Mouse (Mus musculus): ENCODE measurements at regions not wholly inside any gene's neighbourhood (a gene's known extent, or its start where the extent isn't known, plus 50 kb on each side); places are given as distances from the start of the nearest gene placed in this dataset.

GRCm38 (mm10) chr8:35256958-35257357 lies 508.6 kb upstream of the Gm19410 start:
- peak; percentile 62 for TF ChIP-seq CTCF (IDR thresholded peaks at IDR 0.05; ENCODE audit: low read depth)
- Histone ChIP-seq H3K9me3 (replicated peaks; ENCODE audit: low read length) (no peaks in the 10 kb centered on the region; the same call in 1 of the 2 replicates), H3K9ac (ENCODE audit: low read depth, low read length) (no peak overlapping the region), H3K27me3 (ENCODE audit: insufficient read depth, low read length) (no peaks in the 10 kb centered on the region), H3K4me1 (replicated peaks; ENCODE audit: insufficient read depth, low read length) (no peaks in the 10 kb centered on the region), H3K27ac (no peak overlapping the region), H3K4me2 (ENCODE audit: low read length) (no peak overlapping the region), H3K4me3 (replicated peaks; ENCODE audit: low read depth, low read length) (no peak overlapping the region), H3K36me3 (ENCODE audit: insufficient read depth, low read length) (no peaks in the 10 kb centered on the region)
- no peak for ATAC-seq (replicated peaks; ENCODE audit: low FRiP score, low read depth)
- peak; percentile 29 for DNase-seq (ENCODE audit: low spot score)
- 43% methylated on average over 4 of the region's 4 CpGs for WGBS

- Histone ChIP-seq H3K36me3 (ENCODE audit: insufficient read depth, low read length) (no peaks in the 10 kb centered on the region), H3K27me3 (ENCODE audit: insufficient read depth, low read length) (no peaks in the 10 kb centered on the region), H3K4me3 (replicated peaks; ENCODE audit: low read depth, low read length) (no peak overlapping the region), H3K9ac (ENCODE audit: low read depth, low read length) (no peak overlapping the region), H3K4me2 (ENCODE audit: low read length) (no peak overlapping the region), H3K9me3 (replicated peaks; ENCODE audit: low read length) (no peaks in the 10 kb centered on the region), H3K27ac (no peak overlapping the region), H3K4me1 (replicated peaks; ENCODE audit: insufficient read depth, low read length) (no peaks in the 10 kb centered on the region)
- no peak for ATAC-seq (replicated peaks; ENCODE audit: low FRiP score, low read depth)
- WGBS: 83% methylated on average over 5 of the region's 5 CpGs
- no peak for TF ChIP-seq CTCF (IDR thresholded peaks at IDR 0.05; ENCODE audit: low read depth)
- no peak for DNase-seq (ENCODE audit: low spot score)
Observed at GRCm38 (mm10) chr8:35268221-35268620, 497.4 kb upstream of the Gm19410 start.

- Histone ChIP-seq H3K4me3 (replicated peaks; ENCODE audit: low read depth, low read length) (no peak overlapping the region), H3K4me1 (replicated peaks; ENCODE audit: insufficient read depth, low read length) (no peaks in the 10 kb centered on the region), H3K9me3 (replicated peaks; ENCODE audit: low read length) (no peaks in the 10 kb centered on the region), H3K4me2 (ENCODE audit: low read length) (no peak overlapping the region), H3K27me3 (ENCODE audit: insufficient read depth, low read length) (no peaks in the 10 kb centered on the region), H3K36me3 (ENCODE audit: insufficient read depth, low read length) (no peaks in the 10 kb centered on the region), H3K27ac (no peak overlapping the region), H3K9ac (ENCODE audit: low read depth, low read length) (no peak overlapping the region)
- TF ChIP-seq CTCF (IDR thresholded peaks at IDR 0.05; ENCODE audit: low read depth): no peak
- no peak for DNase-seq (ENCODE audit: low spot score)
- ATAC-seq (replicated peaks; ENCODE audit: low FRiP score, low read depth): no peak
- WGBS: 95% methylated on average over 2 of the region's 2 CpGs
Observed at GRCm38 (mm10) chr8:35268986-35269385, 496.6 kb upstream of the Gm19410 start.

DNA sequence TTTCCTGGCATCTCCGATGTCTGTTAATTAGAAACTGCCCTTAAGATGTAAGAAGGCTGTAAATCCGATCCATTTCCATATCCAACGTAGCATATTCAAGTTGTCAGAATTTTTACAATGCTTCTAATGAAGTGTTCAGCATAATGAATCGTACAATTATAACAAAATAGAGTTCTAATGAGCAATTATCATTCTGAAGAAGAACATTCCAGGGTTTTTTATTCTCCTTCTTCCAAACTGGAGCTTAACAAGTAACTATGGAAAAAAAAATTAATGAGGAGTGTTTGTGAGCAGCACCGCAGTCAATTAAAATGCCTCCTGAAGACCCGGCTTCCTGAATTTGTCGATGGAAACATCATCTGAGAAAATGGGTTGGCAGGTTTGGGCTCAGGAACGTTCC lies 489.6 kb upstream of the Gm19410 start:
- Histone ChIP-seq H3K4me2 (ENCODE audit: low read length) (no peak overlapping the region), H3K4me1 (replicated peaks; ENCODE audit: insufficient read depth, low read length) (no peaks in the 10 kb centered on the region), H3K9ac (ENCODE audit: low read depth, low read length) (no peak overlapping the region), H3K27ac (no peak overlapping the region), H3K4me3 (replicated peaks; ENCODE audit: low read depth, low read length) (no peak overlapping the region), H3K36me3 (ENCODE audit: insufficient read depth, low read length) (no peaks in the 10 kb centered on the region), H3K27me3 (ENCODE audit: insufficient read depth, low read length) (no peaks in the 10 kb centered on the region), H3K9me3 (replicated peaks; ENCODE audit: low read length) (no peaks in the 10 kb centered on the region)
- no peak for TF ChIP-seq CTCF (IDR thresholded peaks at IDR 0.05; ENCODE audit: low read depth)
- no peak for DNase-seq (ENCODE audit: low spot score)
- WGBS: 49% methylated on average over 8 of the region's 8 CpGs
- ATAC-seq (replicated peaks; ENCODE audit: low FRiP score, low read depth): no peak

DNA sequence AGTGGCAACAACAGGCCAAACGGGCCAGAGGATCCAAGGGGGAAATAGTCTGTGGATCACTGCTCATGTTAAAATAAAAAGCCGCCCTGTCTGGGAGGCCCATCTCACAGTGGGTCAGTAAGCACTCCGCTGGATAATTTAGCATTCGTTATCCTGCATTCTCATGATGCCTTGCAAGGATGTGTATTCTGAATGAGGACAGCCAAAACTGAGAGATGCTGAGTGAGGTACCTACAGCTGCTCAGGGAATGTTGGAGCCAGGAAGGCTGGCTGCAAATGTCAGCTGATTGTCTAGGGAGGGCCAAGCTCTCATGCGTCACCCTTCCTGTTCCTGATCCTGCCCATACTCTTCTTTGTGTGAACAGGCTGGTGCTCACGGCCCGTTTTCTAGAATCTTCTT lies 489.1 kb upstream of the Gm19410 start:
- Histone ChIP-seq H3K4me3 (replicated peaks; ENCODE audit: low read depth, low read length) (no peak overlapping the region), H3K4me2 (ENCODE audit: low read length) (no peak overlapping the region), H3K9ac (ENCODE audit: low read depth, low read length) (no peak overlapping the region), H3K9me3 (replicated peaks; ENCODE audit: low read length) (no peaks in the 10 kb centered on the region), H3K27ac (no peak overlapping the region), H3K4me1 (replicated peaks; ENCODE audit: insufficient read depth, low read length) (no peaks in the 10 kb centered on the region), H3K36me3 (ENCODE audit: insufficient read depth, low read length) (no peaks in the 10 kb centered on the region), H3K27me3 (ENCODE audit: insufficient read depth, low read length) (no peaks in the 10 kb centered on the region)
- ATAC-seq (replicated peaks; ENCODE audit: low FRiP score, low read depth) (no peak), DNase-seq (ENCODE audit: low spot score) (no peak)
- 42% methylated on average over 7 of the region's 7 CpGs for WGBS
- TF ChIP-seq CTCF (IDR thresholded peaks at IDR 0.05; ENCODE audit: low read depth): no peak

GRCm38 (mm10) chr8:35278946-35279345 lies 486.6 kb upstream of the Gm19410 start:
- ATAC-seq (replicated peaks; ENCODE audit: low FRiP score, low read depth) (no peak), DNase-seq (ENCODE audit: low spot score) (no peak)
- Histone ChIP-seq H3K36me3 (ENCODE audit: insufficient read depth, low read length) (no peaks in the 10 kb centered on the region), H3K27me3 (ENCODE audit: insufficient read depth, low read length) (no peaks in the 10 kb centered on the region), H3K27ac (no peak overlapping the region), H3K4me3 (replicated peaks; ENCODE audit: low read depth, low read length) (no peak overlapping the region), H3K4me2 (ENCODE audit: low read length) (no peak overlapping the region), H3K9ac (ENCODE audit: low read depth, low read length) (no peak overlapping the region), H3K4me1 (replicated peaks; ENCODE audit: insufficient read depth, low read length) (no peaks in the 10 kb centered on the region), H3K9me3 (replicated peaks; ENCODE audit: low read length) (no peaks in the 10 kb centered on the region)
- WGBS: 94% methylated on average over 8 of the region's 8 CpGs
- no peak for TF ChIP-seq CTCF (IDR thresholded peaks at IDR 0.05; ENCODE audit: low read depth)

GRCm38 (mm10) chr8:35280741-35281140 lies 484.8 kb upstream of the Gm19410 start:
- no peak overlapping the region for H3K9ac ChIP-seq (ENCODE audit: low read depth, low read length)
- no peak for ATAC-seq (replicated peaks; ENCODE audit: low FRiP score, low read depth)
- 91% methylated on average over 6 of the region's 6 CpGs for WGBS
- no peak for TF ChIP-seq CTCF (IDR thresholded peaks at IDR 0.05; ENCODE audit: low read depth)
- H3K4me2 ChIP-seq (ENCODE audit: low read length): no peak overlapping the region
- no peak overlapping the region for H3K4me3 ChIP-seq (replicated peaks; ENCODE audit: low read depth, low read length)
- no peaks in the 10 kb centered on the region for H3K9me3 ChIP-seq (replicated peaks; ENCODE audit: low read length)
- H3K4me1 ChIP-seq (replicated peaks; ENCODE audit: insufficient read depth, low read length): no peaks in the 10 kb centered on the region
- no peak for DNase-seq (ENCODE audit: low spot score)
- no peaks in the 10 kb centered on the region for H3K27me3 ChIP-seq (ENCODE audit: insufficient read depth, low read length)
- no peak overlapping the region for H3K27ac ChIP-seq
- no peaks in the 10 kb centered on the region for H3K36me3 ChIP-seq (ENCODE audit: insufficient read depth, low read length)
